Mouse (Mus musculus): Measurements from ENCODE around the gene Lyar.

Gene Lyar

DNA sequence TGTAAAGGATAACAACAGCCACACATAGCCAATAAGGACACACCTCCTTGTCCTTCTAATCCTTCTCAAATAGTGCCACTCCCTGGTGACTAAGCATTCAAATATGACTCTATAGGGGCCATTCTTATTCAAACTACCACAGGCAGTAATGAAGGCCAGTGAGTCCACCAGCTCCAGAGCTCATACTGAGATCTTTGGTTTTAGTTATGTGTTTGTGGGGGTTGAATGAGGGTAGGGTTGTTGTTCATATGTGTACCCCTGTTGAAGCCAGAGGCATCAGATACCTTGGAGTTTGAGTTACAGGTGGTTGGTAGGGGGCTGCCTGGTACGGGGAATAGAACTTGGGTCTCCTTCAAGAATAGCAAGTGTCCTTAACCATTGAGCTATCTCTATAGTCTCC lies 36.3 kb downstream of the Lyar start:
- no peak for DNase-seq

GRCm38 (mm10) chr5:38258034-38258772 lies 37.9 kb downstream of the Lyar start:
- peak; percentile 47 for DNase-seq

DNA sequence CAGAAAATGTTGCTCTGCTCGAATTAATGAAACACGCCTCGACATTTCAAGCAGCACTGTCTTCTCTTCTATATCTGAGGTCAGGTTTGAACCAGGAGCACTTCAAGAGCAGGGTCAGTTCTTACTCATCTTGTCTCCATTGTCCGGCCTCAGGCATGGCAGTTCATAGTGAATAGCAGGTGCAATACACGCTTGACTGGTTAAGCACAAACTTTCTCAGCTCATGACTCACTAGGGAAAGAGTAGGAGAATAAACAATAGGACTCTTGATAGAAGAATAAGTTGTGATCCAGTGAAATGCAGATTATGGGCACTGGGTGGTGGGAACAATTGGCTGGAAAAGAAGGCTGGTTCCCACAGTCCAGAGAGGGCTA lies 38.5 kb downstream of the Lyar start:
- no peak for DNase-seq

- DNase-seq = no peak
Observed at GRCm38 (mm10) chr5:38259455-38260106, 39.3 kb downstream of the Lyar start.

- DNase-seq = peak; percentile 88
Observed at GRCm38 (mm10) chr5:38260107-38260682, 39.9 kb downstream of the Lyar start, which contains the start of gene Tmem128. Gene Tmem128 (plus strand): TSS chr5:38260185.

- DNase-seq = no peak
Observed at GRCm38 (mm10) chr5:38270942-38271341, 50.7 kb downstream of the Lyar start.

DNA sequence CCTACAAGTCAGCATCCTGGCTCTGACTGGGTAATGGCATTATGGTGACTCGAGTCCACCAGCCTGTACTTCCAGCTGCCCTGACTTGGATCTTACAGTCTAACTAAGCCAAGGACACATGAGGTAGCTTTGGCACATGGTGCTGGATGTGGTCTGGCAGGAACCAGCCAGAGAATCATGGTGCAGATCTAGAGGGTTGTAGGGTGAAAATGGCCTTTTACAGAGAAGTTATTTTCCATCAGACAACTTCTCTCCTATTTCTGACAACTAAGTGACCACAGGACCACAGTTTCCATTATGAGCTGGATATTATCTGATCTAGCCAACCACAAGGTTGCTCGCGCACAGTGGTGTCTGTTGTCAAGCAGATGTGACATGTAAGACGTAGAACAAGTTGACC lies 53.6 kb downstream of the Lyar start:
- DNase-seq = no peak

- no peak for DNase-seq
Observed at GRCm38 (mm10) chr5:38275771-38276170, 55.5 kb downstream of the Lyar start, which contains the start of gene Otop1. Gene Otop1 (plus strand): TSS chr5:38275972.

DNA sequence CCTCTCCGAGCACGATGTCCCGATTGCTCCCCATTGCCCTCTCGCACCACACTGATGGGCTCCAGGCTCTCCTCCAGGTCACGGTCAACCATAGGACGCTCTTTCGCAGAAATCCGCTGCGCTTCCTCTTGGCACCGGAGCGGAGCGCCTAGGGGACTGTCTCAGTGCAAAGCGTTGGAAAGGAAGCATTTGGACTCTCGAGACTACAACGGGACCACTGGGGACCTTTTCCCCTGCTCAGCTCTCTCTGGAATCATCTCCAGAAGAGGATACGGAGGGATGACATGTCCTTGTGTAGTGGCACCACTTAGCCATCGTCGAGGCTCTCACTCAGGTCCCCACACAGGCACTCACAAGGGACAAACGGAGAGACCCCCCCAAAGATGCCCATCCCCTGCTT lies 56.2 kb downstream of the Lyar start:
- DNase-seq = peak; percentile 23

DNA sequence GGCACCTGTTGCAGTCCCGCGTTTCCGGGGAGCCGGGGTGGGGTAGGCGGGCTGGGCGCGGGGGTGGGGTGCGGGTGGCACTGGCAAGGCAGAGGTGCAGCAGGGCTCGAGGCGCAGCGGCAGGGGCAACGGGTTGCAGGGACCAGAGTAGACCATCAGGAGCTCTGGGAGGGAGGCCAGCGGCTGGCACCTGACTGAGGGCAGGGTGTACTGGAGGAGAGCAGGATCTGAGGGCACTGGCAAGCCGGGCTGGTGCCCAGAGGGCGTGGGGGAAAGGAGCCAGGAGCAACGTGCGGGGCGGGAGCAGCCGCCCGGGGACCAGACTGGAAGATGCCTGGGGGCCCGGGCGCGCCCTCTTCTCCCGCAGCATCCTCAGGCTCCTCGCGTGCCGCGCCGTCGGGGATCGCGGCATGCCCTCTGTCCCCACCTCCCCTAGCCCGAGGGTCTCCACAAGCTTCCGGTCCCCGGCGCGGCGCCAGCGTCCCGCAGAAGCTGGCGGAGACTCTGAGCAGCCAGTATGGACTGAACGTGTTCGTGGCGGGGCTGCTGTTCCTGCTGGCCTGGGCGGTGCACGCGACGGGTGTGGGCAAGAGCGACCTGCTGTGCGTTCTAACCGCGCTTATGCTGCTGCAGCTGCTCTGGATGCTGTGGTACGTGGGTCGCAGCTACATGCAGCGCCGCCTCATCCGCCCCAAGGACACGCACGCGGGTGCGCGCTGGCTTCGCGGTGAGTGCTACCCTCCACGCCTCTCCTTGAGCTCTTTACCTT lies 57.0 kb downstream of the Lyar start:
- DNase-seq = peak; percentile 39

- DNase-seq = peak; percentile 14
Observed at GRCm38 (mm10) chr5:38277936-38278600, 57.8 kb downstream of the Lyar start.

GRCm38 (mm10) chr5:38280075-38280474 lies 59.8 kb downstream of the Lyar start:
- DNase-seq = no peak

Measured in embryo, embryonic 11 days (tissue).